Mouse (Mus musculus) heart, postnatal 0 days (tissue): ENCODE results near the gene Tmem222. TPM values are rescaled to one million over a fixed set of nuclear protein-coding genes. Genes with fewer than 3 reads are reported as not detected.
A peak's percentile ranks its signal among the peaks of the same experiment; 100 is the strongest.

Experiments used
- ATAC-seq: fragments of 200-750 bp; cut with Nextera tagmentation; 2 replicates; pipeline ENCODE4 v1.8.0; 2017; ENCODE audit warnings: low read depth, moderate number of reproducible peaks, moderate library complexity; ENCODE audit not compliant: insufficient read depth
- DNase-seq: peaks from one replicate; pipeline ENCODE4 v3.0.0-alpha.2; 2016; ENCODE audit warnings: low spot score
- H3K27ac ChIP-seq: fragments of 300-500 bp; sonication (generic); 2 replicates; pipeline ENCODE4 v1.5.1; 2014; ENCODE audit warnings: low read depth, mild to moderate bottlenecking
- H3K27me3 ChIP-seq: fragments of 300-500 bp; sonication (generic); 2 replicates; pipeline ENCODE4 v1.6.1; 2014; ENCODE audit warnings: low read length, mixed read lengths; ENCODE audit not compliant: control insufficient read depth, insufficient read depth
- H3K36me3 ChIP-seq: fragments of 300-500 bp; sonication (generic); replicated peaks from 2 replicates; pipeline ENCODE4 v1.6.1; 2014; ENCODE audit warnings: low read length, mixed read lengths; ENCODE audit not compliant: control insufficient read depth, insufficient read depth
- H3K4me1 ChIP-seq: fragments of 300-500 bp; sonication (generic); 2 replicates; pipeline ENCODE4 v1.6.1; 2014; ENCODE audit warnings: antibody characterized with exemption; ENCODE audit not compliant: control insufficient read depth, insufficient read depth
- H3K4me2 ChIP-seq: fragments of 300-500 bp; sonication (generic); 2 replicates; pipeline ENCODE4 v1.6.1; 2014; ENCODE audit warnings: low read depth, mild to moderate bottlenecking, low read length, moderate library complexity
- H3K4me3 ChIP-seq: fragments of 300-500 bp; sonication (generic); 2 replicates; pipeline ENCODE4 v1.5.1; 2014; ENCODE audit warnings: low read depth, low read length
- H3K9ac ChIP-seq: fragments of 300-500 bp; sonication (generic); replicated peaks from 2 replicates; pipeline ENCODE4 v1.6.1; 2014; ENCODE audit warnings: low read depth, low read length, mixed read lengths
- H3K9me3 ChIP-seq: fragments of 300-500 bp; sonication (generic); replicated peaks from 2 replicates; pipeline ENCODE4 v1.6.1; 2016; ENCODE audit warnings: low read length; ENCODE audit not compliant: control insufficient read depth
- CTCF ChIP-seq: IDR thresholded peaks from 2 replicates; pipeline ENCODE4 v1.5.1; 2016; ENCODE audit warnings: antibody characterized with exemption, control low read depth, low read depth
- EP300 ChIP-seq: IDR thresholded peaks from 2 replicates; pipeline ENCODE4 v1.6.1; 2016; ENCODE audit warnings: antibody characterized with exemption, low read depth
- WGBS: fragments of 180-500 bp; shearing (Covaris S2); extraction: QIAGEN DNeasy Blood & Tissue Kit; methylation state at CpG from one replicate; pipeline ENCODE4 v1.1.7; 2014; 5-methylcytosine and 5-hydroxymethylcytosine counted together
- polyA plus RNA-seq: library from polyadenylated mRNA; unstranded; fragments of >200 nt; fragmentation: Nextera tagmentation; extraction: Ambion mirVana; gene quantifications from 2 replicates; pipeline ENCODE4 v1.2.1, GENCODE M21; 2015
- total RNA-seq: library from RNA; depleted of rRNA; stranded (reverse); fragments of >200 nt; gene quantifications from 2 replicates; pipeline ENCODE4 v1.2.3, GENCODE M21; 2014; ENCODE audit warnings: low replicate concordance

Tmem222 gene
- total and polyA plus RNA-seq, 2 experiments from 2014 or later, result 45.0 to 103 TPM

- Histone ChIP-seq H3K36me3 (no peaks in the 10 kb centered on the region), H3K4me2 (peak overlapping the region; percentile 96), H3K9me3 (no peaks in the 10 kb centered on the region), H3K4me1 (0 out of 2 replicates have a peak, but pooled peaks cover 13% of the 10 kb centered on the region), H3K27ac (peak overlapping the region; percentile 92), H3K4me3 (peak overlapping the region; percentile 80), H3K9ac (peak overlapping the region; percentile 76; the same call in 1 of the 2 replicates), H3K27me3 (no peaks in the 10 kb centered on the region)
- TF ChIP-seq CTCF, result no peak
- TF ChIP-seq EP300, result no peak
- WGBS, result 25% methylated on average over 6 of the region's 6 CpGs
- ATAC-seq (no peak), DNase-seq (no peak)
Observed at GRCm38 (mm10) chr4:133278067-133278466, 475 bp upstream of the Tmem222 start.

- Histone ChIP-seq H3K36me3 (peaks cover 36% of the 10 kb centered on the region), H3K4me2 (no peak overlapping the region), H3K27ac (no peak overlapping the region), H3K4me3 (no peak overlapping the region), H3K9me3 (no peaks in the 10 kb centered on the region), H3K4me1 (no peaks in the 10 kb centered on the region), H3K9ac (no peak overlapping the region), H3K27me3 (no peaks in the 10 kb centered on the region)
- 90% methylated on average over 9 of the region's 9 CpGs for WGBS
- ATAC-seq, result no peak
- TF ChIP-seq EP300, result no peak
- TF ChIP-seq CTCF, result no peak
- no peak for DNase-seq
Observed at GRCm38 (mm10) chr4:133270929-133271328, 6.7 kb downstream of the Tmem222 start.

DNA sequence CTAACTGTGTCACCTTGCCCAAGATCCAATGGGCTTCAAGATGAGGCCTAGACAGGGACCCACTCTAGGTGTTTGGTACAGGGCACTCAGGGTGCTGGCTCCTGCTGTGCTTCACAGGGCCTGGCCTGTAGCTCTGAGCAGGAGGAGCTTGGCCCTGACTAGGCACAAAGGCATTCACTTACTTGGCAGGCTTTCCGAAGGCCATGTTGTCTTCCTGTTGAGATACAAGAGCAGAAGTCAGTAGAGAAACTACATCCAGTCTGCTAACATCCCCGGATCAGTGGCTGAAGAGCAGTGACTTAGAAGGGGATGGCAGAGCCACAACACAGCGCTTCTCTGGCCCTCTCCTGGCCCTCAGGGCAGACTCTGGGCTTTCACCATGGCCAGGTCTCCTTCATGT is 8.0 kb downstream of the Tmem222 start:
- Histone ChIP-seq H3K36me3 (peaks cover 48% of the 10 kb centered on the region), H3K4me3 (no peak overlapping the region), H3K27me3 (no peaks in the 10 kb centered on the region), H3K4me1 (no peaks in the 10 kb centered on the region), H3K4me2 (no peak overlapping the region), H3K9me3 (no peaks in the 10 kb centered on the region), H3K27ac (peak overlapping the region; percentile 41), H3K9ac (no peak overlapping the region)
- no peak for DNase-seq
- no peak for TF ChIP-seq CTCF
- TF ChIP-seq EP300, result no peak
- no peak for ATAC-seq
- 61% methylated on average over 3 of the region's 3 CpGs for WGBS

DNA sequence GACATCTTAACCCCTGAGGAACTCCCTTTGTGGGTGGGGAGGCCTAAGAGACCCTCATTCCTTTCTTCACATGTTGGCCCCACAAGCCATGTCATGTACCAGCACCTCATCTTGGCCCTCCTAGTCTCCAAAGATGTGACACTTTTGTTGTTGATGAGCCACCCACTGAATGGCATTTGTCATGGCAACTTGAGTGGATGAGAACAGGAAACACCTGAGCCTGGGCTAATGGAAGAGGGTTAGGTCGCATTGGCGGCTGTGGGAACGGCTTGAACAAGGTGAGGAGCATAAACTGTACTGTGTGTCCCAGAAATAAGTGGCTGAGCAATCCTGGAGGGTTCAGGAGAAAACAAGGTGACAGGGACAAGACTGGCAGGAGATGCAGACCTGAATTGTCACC is 8.7 kb downstream of the Tmem222 start:
- no peak for DNase-seq
- TF ChIP-seq CTCF, result no peak
- TF ChIP-seq EP300, result no peak
- Histone ChIP-seq H3K9ac (no peak overlapping the region), H3K36me3 (peaks cover 48% of the 10 kb centered on the region), H3K4me1 (no peaks in the 10 kb centered on the region), H3K27ac (no peak overlapping the region; the same call in 1 of the 2 replicates), H3K9me3 (no peaks in the 10 kb centered on the region), H3K27me3 (no peaks in the 10 kb centered on the region), H3K4me3 (no peak overlapping the region), H3K4me2 (no peak overlapping the region)
- WGBS, result 84% methylated on average over 3 of the region's 3 CpGs
- no peak for ATAC-seq

DNA sequence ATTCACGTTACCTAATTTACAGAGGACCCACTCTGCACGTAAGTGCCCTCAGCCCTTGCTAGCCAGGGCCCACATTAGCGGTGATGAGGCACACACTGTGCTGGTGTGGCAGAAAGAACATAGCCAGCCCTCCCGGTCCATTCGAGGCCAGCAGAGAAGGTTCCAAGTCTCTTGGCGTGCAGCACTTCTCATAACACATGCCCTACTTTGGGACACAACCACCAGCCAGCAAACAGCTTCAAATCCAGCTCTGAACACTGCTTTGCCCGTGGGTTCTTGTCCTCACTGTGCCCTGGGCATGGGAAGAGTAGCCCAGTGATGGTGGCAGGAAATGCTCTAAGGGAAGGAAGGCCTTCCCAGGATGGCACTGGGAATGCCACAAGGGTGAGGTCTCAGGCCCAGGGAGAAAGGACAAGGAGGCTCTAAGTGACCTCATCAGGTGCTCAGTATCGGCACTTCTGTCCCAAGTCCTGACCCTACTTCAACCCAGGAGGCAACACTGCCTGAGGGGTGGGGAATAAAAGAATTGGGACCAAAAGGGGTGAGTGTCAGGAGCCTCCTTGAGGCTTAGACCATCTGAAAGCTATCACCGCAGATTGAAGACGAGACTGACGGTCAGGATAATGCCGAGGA is 11.2 kb downstream of the Tmem222 start:
- Histone ChIP-seq H3K9ac (no peak overlapping the region), H3K27me3 (no peaks in the 10 kb centered on the region), H3K9me3 (no peaks in the 10 kb centered on the region), H3K36me3 (peaks cover 48% of the 10 kb centered on the region), H3K27ac (no peak overlapping the region), H3K4me3 (no peak overlapping the region), H3K4me1 (no peaks in the 10 kb centered on the region), H3K4me2 (no peak overlapping the region)
- ATAC-seq, result no peak
- no peak for DNase-seq
- 92% methylated on average over 12 of the region's 12 CpGs for WGBS
- TF ChIP-seq EP300, result no peak
- no peak for TF ChIP-seq CTCF

- no peaks in the 10 kb centered on the region for H3K9me3 ChIP-seq
- ATAC-seq (no peak), DNase-seq (no peak)
- H3K9ac ChIP-seq, result no peak overlapping the region
- no peak overlapping the region for H3K4me2 ChIP-seq
- no peaks in the 10 kb centered on the region for H3K27me3 ChIP-seq
- no peak for TF ChIP-seq EP300
- no peak for TF ChIP-seq CTCF
- H3K36me3 ChIP-seq, result peaks cover 48% of the 10 kb centered on the region
- 81% methylated on average over 4 of the region's 4 CpGs for WGBS
- H3K4me1 ChIP-seq, result no peaks in the 10 kb centered on the region
- H3K27ac ChIP-seq, result no peak overlapping the region
- H3K4me3 ChIP-seq, result no peak overlapping the region
Observed at GRCm38 (mm10) chr4:133265759-133266158, 11.8 kb downstream of the Tmem222 start.
